Mouse (Mus musculus) R1 (cell line): ENCODE results near the gene Nrg3.

Source experiments
- DNase-seq: peaks from one replicate; pipeline ENCODE4 v3.0.0-alpha.2; 2018; ENCODE audit warnings: low read depth, low spot score

The Nrg3 gene

DNA sequence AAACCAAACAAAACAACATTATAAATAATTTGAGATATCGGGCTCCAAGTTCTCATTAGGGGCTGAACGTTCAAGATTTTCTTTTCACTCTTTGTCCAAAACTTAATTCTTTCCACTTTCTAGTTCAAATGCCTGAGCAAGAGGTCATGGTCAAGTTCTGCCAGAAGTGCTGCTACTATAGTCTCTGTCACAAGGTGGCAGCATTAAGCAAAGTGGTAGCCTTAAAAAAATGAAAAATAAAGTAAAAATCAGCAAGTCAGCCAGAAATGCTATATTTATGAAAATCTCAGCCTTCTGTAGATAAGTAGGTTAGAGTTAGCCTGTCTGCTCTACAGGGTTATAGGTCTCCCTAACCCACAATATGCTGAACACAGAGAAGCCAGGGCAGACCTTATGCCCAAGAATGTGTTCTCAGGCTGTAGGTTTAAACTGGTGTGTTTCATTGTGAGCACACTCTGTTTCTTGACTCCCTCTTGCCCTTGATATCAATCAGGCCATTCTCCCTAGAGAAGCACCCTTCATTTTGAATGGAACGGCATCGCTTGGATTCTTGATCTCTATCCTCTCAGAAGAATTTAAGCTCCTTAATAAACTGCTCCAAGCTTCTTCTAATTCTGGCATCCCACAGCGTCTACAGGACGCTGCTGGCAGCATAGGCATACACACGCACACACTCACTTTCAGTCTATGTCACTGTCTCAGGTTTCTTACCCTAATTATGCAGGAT is 480.9 kb downstream of the Nrg3 start:
- DNase-seq: no peak

DNA sequence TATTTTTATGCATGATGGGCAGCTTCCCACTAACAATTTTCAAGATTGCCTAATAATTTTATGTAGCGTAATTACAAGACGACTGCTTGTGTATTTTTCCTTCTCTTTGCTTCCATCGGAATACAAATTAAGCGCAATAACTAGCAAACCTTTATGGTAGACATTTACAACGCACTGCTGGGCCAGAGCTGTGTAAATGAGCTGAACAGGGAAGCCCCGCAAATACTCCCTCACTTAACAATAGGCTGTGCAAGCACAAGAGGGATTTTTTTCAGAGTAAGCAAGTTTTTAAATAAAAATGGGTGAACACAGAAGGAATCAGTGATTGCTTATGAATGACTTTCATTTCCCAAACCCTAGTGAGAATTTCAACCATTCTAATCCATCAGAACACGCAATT is 513.5 kb downstream of the Nrg3 start:
- no peak for DNase-seq

DNA sequence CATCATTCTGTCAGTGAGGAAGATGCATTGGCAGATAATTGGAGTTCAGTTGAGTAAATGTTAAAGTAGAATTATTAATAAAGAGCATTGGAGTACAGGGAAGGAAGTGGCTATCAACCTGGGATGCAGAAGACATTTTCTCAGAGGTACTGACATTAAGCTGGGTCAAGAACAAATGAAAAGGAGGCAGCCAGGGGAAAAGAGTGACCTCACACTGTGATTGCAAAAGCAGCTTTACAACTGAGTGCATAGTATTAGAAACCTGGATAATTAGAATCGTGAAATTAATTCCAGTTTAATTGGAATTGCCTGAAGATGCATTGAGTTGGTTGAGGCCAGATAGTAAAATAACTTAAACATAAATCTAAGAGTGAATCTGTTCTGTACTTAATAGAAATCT is 535.4 kb downstream of the Nrg3 start:
- DNase-seq: no peak

DNA sequence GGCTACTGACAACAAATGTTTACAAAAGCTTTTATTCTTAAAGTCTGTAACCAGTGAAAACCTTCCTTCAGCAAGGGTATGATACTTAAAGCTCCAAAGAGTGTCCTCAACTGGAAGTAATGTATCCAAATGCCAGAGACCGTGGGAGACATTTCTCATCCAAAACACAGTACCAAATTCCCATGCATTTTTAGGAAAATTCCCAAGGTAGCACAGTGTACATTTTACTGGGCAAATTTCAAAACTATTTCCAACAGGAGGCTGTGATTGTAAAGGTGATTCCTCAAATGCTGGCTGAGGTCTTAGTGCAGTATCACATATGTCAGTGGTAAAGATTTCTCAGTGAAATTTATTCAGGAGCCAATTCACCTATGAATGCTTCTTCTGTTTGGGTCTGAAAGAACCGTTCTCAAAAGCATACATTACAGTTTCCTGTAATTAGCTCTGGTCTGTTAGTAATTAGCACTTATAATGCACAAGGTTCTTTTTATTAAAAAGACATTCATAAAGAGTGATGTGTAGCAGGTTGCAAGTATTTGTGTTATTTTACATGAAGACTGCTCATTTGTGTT is 536.3 kb downstream of the Nrg3 start:
- no peak for DNase-seq

DNA sequence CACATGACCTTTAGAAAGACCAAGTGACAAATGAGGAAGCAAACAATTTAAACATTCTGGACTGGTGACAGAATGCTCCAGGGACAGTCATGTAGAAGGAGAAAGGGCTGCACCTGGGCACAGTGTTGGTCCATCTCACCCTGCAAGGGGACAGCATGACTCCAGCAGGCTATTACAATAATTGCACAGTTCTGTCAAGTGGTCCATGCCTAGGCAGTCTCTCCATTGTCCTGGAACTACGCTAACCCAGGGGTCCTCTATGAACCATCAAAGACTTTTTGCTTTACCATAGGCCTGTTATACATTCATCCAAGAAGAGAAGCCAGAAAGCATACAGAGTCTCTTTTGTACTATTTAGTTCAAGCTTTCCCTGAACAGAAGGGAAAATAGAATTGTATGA is 549.2 kb downstream of the Nrg3 start:
- DNase-seq: no peak

DNA sequence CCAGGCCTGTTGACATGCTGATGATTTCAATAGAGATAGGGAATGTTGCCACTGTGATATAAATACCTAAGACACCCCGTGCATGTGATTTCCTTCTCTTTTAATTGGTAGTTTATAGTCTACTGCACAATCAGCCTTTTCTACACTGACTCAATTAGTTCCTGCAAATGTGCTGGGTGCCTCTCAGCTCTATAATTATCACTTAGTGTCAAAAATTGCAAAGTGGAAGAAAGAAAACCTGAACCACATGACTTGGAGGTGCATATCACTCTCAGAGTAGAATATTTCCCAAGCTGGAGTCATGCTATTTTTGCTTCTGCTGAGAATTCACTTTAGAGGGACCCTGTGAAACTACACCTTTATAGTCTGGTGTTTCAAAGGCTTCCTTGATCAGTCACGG is 552.1 kb downstream of the Nrg3 start:
- no peak for DNase-seq

DNA sequence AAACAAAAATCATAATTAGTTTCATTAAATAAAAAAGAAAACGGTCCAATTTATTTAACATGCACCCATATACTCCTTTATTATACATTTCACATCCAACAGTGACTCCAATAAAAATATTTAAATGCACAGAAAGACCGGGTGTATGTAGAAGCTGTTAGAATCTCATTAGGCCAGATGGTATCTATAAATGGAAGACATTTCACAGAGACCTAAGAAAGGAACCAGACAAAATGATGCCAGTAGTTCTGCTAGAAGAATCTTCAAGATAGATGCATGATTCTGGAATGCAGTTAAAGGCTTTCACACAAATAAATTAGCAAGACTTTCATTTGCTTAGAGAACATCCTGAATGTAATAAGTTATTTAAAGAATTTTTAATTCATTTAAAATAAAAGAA is 602.3 kb downstream of the Nrg3 start:
- no peak for DNase-seq

DNA sequence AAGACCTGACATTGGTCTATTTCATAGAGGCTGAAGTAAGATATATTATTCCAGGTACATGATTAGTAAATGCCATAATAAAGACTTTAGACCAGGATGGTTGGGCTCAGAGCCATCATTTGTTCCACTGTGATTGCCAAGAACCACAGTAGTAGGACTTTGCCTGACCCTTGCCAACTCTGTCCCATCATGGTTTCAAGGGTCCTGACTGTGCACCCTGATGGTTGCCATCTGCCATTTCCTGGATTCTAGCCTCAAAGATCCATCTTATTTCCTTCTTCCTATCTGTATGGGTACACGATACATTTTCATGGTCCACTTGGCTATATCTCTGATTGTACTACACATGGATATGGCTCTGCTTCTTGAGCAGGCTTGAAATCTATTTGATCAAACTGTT is 625.3 kb downstream of the Nrg3 start:
- DNase-seq: no peak

DNA sequence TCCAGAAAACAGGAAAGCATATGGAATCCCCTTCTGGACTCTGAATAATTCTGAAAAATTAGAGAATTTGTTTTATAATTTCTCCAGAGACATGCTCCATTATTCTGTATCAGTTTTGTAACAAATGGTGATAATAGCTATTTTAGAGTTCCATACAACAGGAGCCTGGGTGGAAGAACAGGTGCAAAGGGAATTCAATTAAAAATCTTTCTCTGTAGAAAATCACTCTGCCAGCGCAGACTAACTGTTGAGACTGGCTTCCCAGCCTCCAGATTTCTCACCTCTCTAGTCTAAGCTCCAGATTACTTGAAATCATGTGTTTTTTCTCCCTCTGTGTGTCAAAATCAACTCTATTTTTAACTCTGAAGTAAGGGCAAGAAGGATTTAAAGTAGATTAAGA is 625.8 kb downstream of the Nrg3 start:
- DNase-seq: no peak

DNA sequence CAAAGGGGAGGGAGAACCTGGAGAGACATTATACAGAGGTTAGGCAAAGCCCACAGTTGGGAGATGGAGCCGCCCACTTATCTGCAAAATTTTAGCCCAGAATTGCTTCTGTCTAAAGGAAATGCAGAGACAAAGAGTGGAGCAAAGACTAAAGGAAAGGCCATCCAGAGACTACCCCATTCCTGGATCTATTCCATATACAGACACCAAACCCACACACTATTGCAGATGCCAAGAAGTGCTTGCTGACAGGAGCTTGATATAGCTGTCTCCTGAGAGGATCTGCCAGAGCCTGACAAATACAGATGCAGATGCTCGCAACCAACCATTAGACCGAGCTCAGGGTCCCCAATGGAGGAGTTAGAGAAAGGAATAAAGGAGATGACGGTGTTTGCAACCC is 637.9 kb downstream of the Nrg3 start:
- no peak for DNase-seq

DNA sequence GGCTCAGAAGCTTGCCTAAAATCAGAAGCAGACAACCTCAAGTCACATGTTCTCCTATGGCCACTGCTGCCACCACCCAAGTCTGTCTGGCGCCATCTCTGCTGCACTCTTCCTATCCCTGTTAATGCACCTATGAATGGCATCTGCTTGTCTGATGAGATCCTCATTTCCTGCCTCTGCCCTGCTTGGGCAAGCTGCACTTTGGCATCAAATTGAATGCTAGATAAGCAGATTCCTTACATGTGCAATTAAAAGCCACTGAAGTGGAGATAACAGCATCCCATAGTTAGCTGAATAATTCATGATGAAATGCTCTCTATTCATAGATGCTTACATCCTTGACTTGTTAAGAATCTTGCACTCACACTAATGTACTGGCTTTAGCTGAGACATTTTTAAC is 648.0 kb downstream of the Nrg3 start:
- DNase-seq: no peak

DNA sequence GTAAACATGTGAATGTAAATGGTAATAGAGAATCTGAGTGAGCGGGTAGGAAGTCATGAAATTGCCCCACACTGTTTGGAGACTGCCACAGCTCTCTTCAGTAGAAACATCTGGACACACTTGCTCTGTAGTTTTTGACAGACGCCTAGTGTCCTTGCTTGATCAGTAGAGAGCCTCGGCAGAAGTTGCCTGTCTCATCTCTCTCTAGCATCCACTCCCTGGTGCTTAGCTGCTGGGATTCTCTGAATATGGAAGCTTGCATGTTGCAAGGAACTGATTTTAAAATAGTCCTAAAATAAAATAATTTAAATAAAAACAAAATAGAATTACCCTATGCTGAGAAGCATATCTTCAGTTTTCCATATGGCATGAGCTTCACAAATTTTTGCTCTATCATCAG is 675.9 kb downstream of the Nrg3 start:
- DNase-seq: no peak

DNA sequence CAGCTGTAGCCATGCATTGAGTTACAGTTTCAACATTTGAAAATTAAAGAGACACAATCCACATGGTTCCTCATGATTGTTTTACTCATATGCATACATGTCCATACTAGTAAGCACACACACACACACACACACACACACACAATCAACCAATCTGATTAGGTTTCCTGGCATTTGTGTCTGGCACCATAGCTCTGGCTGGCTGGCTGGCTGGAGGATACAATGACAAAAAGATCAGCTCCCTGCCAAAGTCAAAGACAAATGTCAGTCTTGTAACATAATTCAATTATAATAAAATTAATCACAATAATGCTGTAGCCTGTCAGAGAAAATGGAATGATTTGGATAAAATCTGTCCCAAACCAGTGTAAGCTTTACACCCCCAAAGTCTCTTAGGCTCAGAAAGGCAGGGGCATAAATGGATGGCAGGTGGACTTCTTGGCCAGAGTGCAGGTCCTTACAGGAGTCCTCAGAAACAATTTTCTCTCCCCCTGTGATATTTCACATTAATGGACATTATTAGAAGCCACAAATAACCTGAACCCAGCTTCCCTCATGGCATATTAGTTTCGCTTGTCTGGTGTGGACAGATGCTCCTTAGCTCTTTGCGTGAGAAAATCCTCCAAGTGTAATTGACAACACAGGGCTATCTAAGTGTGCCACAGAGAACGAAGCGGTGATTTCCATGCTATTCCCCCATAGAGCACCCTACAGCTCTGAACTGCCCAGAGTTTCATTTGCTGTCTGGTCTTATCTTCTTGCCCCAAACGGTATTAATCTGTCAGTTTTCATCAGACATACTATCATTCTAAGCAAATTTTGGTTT is 697.4 kb downstream of the Nrg3 start:
- DNase-seq: no peak

DNA sequence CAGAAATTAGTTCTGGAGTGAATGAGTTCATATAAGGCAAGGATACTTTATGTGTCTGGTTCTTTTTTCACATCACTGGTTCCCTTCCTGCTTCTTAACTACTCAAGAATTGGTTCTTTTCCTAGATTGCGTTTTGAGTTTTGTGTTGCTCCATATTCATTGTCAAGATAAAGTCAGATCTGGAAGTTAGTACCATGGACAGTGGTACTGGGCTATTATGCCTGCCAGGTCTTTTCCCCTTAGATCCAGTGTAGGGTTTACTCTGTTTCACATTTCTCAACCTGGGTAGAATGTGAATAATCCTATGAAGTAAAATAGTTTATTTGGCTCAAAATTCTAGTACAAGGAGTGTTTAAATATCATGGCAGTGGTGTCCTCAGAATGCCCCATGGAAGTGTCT is 698.1 kb downstream of the Nrg3 start:
- DNase-seq: peak; percentile 14

DNA sequence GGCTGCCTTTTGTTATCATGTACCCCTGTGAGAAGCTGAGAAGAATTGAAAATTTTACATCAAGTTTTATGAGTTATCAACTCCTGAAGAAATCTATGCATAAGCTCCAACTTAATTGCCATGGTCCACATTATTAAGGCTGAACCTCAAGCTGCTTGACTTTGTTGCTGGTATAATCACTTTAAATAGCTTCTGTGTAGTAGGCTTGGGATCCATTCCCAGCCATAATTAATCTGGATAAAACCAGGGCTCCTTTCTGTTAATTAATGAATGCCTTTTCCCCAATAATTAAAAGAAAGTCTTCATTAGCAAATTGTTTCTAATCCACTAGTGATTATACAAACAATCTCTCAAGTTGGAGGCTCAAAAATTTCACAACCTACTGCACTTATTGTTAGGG is 742.4 kb downstream of the Nrg3 start:
- no peak for DNase-seq

DNA sequence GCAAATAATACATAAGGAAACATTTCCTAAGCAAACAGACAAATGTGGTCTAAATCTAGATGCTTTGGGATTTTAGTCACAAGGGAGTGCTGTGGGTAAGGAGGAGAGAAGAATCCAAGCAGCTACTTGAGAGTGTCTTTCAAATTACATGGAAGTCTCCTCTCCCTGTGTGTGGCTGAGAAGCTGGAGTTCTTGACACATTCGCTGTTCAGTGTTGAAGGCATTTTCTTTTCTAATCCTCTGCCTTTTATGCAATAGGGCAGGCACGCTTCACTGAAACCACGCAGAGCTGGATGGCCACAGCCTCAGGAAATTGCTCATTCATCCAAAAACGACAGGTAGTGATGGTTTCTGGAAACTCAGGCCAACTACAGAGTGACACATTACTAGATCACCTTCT is 769.0 kb downstream of the Nrg3 start:
- DNase-seq: no peak

DNA sequence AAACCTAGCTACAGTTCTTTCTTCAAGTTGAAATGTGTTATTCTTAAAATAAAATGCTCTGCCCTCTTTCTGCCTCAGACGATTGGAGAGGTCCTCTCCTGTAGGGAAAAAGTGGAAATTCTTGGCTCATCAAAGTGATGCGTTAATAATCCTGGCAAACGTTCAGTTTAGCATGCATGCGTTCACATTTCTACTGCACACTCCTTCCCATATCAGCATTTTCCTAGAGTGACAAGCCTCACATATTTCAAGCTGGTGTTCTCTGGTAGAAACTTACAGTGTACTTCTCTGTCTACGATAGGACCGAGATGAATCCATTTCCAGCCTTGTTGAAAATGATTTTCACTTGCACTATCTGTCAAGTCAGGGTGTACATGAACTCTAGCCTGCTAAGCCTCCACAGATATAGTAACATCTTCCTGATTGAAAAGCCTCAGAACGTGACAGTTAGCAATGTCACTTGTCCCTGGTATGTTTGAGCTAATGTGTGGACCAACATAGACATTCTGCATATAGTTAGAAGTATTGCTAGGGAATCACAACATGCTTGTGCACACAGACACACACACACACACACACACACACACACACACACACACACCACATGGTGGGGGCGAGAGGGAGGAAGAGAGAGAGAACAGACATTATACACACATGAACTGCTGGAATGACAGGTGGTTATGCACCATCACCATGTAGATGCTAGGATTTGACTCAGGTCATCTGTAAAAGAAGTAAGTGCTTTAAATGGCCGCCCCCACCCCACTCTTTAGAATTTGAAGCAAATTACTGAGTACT is 770.1 kb downstream of the Nrg3 start:
- DNase-seq: no peak

DNA sequence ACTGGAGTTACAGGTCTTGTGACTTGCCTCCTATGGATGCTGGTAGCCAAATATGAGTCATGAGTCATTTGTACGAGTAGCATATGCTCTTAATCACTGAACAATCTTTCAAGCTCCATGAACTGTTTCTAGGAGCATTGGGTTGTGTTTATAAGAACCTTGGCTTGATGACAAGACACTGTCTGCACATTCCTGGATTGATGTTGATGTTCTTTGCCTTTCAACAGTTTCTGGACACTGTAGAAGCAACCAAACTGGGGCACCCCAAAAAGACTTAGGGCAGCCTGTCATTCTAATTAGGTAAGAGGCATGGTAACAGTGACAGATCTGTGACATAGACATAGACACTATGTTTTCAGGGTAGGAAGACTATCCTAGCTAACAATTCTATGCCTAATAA is 771.5 kb downstream of the Nrg3 start:
- no peak for DNase-seq

DNA sequence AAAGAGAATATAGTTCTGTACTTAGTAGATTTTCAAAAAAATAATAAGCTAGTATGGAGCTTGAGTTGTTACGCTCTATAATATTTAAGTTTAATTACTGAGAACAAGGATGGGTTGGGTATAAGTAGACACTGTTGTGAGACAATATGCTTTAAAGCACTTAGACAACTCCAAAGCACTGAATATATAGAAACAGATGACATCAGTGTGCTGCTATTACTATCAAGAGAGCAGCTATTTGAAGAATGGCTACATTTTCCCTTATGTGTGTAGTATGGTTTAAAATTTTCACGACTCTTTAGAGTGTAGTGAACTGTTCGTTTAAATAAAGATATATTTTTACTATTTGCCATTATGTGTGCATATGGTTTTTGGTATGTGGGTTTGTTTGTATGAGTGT is 771.9 kb downstream of the Nrg3 start:
- no peak for DNase-seq

DNA sequence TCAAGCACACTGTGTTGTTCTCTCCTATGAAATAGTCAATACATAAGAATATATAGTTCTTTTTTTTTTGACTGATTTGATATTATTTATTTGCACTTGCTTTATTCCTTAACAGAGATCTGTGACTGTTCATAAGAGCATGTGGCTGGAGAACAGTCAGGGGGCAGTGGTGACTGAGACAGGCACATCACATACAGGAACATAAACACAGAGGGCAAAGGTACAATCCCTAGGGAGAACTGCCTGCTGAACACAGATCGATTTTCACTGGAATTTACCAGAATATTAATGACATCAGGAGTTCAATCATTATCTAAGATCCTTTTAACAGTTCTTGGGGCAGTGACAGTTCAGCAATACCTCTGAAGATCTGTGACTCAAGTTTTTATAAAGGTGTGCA is 812.9 kb downstream of the Nrg3 start:
- DNase-seq: no peak

DNA sequence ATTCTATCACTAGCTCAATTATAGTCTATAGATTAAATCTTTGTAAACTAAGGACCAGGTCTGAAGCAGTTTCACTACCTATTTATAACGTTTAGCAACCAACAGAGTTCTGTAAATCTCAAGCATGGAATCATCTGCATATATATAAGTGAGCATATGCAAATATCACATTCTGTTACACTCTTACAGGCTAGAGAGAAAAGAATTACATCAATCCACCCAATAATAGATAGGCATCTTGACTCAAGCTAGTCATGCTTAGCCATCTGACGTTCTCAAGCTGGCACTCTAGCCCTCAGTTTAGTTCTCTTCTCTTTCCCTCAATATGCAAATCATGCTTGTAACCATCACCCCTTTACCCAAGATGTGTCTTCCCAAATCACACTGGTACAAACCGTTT is 835.8 kb downstream of the Nrg3 start:
- no peak for DNase-seq

DNA sequence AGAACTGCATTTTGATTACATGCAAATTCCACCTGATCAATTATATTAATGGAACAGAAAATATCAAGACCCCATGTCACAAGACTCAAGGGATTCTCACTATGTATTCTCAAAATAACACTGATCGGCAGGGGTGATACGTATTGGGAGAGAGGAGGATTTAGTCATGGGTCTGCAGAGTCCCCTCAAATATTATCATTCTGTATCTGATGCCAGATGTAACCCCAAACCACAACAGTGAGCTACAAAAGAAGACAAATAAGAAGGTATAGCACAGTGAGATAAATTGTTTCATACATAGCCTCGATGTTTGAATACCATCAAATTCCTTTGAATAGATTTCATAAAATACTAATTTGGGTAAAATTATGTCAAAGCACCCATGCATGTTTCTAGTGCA is 842.8 kb downstream of the Nrg3 start:
- no peak for DNase-seq
